Mouse (Mus musculus): Measurements from ENCODE around the gene Ndufs3. TPM values are rescaled to one million over a fixed set of nuclear protein-coding genes. Genes with fewer than 3 reads are reported as not detected.

Ndufs3 gene
- polyA plus RNA-seq (2017; shearing (Covaris generic)) = 100 to 1,000 TPM; 159 to 167 TPM

DNA sequence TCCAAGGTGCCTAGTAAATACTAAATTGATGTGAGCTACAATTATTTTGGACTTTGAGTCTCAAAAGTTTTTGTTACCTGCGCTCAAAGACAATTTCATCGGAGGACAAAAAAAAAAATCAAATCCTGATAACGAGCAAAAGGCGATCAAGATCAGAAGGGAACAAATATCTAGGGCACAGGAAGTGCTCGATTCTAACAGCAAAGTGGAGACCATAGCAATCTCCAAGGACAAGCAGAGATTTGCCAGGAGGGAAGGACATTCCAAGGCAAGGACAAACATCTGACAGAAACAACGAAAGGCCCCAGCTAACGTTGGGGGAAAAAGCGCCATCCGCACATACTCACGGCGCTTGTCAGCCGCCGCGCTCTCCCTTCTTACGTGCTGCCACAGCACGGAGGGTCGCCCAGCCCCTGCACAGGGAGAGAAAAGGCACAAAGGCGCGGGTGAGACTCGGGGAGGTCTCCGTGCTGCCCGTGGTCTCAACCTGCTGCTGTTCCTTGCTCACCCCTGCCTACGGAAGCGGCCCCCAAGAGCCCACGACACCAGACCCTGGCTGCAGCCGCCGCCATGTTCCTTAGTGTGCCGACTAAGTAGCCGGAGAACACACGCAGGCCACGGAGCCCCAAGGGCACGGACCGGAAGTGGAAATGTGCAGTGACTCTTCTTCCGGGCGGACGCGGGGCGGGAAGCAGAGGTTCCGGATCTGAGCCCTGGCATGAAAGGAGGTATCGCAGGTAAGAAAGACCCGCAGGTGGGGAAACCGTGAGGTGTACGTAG lies at the start of gene Ndufs3, which contains the start of gene Kbtbd4:
Gene Ndufs3, minus strand, starts transcription at position 752 of the 780 bp plus-strand sequence.
Gene Kbtbd4, plus strand, starts transcription at position 665 of the 780 bp plus-strand sequence.

DNA sequence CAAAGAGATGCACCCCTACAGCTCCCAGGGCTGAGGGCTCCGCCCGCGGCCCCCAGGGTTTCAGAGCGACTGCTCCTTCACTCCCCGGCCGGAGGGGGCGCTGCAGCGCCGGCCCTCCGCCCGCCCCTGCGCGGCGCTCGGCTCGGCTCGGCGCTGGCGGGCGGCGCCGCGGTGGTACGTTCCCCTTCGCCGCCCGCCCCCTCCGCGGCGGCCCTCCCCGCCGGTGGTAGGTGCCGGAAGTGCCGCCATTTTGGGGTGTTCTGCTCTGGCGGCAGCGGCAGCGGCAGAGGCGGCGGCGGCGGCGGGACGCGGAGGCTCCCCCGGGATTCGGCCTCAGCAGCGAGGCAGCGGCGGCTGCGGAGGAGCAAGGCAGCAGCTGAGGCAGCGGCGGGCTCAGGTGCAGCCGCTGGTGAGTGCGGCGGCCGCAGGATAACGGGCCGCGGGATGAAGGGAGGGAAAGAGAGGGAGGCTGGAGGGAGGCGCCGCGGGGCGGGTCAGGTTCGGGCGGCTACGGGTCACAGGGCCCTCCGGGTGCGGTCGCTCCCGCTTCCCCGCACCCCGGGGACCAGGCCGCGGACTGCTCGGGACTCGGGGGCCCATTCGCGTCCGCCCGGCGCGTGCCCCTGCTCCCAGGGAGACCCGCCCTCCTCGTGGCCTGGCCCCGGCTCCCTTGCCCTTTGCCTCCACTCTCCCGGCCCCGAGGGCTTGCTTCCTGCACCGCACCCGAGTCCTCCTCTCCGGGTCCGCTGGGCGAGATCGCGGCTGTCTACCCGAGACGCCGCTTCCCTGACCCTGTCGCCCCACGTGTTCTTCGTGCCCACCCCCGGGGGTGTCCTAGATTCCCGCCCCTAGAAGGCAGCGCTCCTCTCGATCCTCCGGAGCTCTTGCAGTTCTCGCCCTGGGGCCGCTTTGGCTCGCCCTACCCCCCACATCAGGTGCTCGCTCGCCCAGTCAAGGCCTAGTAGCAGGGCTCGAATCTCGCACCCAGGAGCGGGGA lies 35.9 kb upstream of the Ndufs3 start, which contains the start of gene Celf1:
Gene Celf1, plus strand, starts transcription at position 150 of the 997 bp plus-strand sequence.

DNA sequence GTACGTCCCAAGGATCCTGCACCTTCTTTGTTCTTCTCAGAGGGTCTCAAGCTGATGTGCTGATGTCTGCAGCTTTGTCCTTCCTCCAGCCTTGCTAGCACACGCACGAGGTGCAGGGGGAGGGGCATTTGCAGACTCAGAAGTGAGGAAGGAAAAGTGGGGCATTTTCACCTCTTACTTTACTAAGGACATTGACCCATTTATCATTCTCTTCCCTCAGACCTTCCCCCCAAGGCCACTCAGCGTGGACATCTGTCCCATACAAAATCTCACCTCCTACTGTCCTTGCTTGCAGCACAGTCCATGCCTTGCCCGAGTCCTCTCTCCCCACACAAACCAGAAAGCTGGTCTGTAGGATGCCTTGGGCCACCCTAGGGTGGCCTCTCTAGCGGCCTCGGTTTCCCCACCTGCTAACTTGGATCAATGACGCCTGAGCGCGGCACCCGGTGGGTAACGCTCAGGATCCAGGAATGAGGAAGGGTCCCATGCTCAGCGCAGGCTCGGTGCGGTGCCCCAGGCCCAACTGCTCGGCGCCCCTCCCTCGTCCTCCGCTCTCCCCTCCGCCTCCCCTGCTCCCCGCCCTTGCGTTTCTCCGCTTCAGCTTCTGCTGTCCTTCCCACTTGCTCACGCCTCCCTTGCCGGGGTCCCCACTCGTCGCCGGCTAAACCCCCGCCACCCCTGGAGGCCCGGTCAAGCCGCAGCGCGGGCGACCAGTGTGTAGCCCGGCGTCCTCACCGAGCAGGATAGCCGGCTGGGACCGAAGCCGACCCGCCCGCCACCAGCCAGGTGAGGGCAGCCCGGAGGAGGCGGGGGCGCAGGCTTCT lies 19.2 kb downstream of the Ndufs3 start, which contains the start of gene C1qtnf4:
Gene C1qtnf4, plus strand, starts transcription at position 643 of the 824 bp plus-strand sequence.

DNA sequence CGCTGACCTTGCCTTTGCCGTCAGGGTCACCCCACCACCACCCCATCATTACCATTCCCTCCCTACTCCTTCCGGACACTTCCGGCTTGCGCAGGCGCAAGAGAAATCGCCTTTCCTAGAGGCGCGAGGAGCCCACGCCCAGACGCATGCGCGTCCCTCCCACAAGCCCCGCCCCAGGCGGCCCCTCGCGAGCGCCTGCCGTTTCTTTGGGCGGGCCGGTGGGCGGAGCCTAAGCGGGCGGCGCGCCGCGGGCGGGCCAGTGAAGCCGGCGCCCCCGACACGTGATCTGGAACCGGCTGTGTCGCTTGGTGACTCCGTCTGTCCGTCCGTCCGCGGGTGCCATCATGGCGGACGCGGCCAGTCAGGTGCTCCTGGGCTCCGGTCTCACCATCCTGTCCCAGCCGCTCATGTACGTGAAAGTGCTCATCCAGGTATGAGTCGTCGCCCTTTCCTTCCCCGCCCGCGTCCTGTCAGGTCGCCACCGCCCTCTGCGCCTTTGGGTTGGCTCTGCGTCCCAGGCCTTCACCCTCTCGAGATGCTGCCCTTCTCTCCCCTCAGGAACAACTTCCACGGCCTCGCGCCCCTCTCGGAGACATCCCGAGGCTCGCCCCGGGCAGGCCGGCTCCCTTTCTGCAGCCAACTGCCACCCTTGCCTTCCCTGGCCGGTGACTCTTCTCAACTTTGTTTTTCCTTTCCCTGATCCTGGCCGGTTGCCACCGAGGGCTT lies 57.5 kb downstream of the Ndufs3 start, which contains the start of gene Mtch2:
Gene Mtch2, plus strand, starts transcription at position 201 of the 726 bp plus-strand sequence.

Other genes with a start within 250 kb of the Ndufs3 start
- 10 to 100 TPM; 44.5 to 48.9 TPM for gene Nup160, start 227.6 kb downstream of the Ndufs3 start, polyA plus RNA-seq (2017; shearing (Covaris generic))
- gene Fnbp4, start 159.5 kb downstream of the Ndufs3 start, polyA plus RNA-seq (2017; shearing (Covaris generic)) = 100 to 1,000 TPM; 160 to 165 TPM
- gene Agbl2, start 122.1 kb downstream of the Ndufs3 start, polyA plus RNA-seq (2017; shearing (Covaris generic)) = under 1 TPM; 0.06 to 0.32 TPM
- gene Mtch2, start 57.7 kb downstream of the Ndufs3 start, polyA plus RNA-seq (2017; shearing (Covaris generic)) = 100 to 1,000 TPM; 127 to 133 TPM
- 1 to 10 TPM; 3.4 to 3.8 TPM for gene C1qtnf4, start 19.0 kb downstream of the Ndufs3 start, polyA plus RNA-seq (2017; shearing (Covaris generic))
- 10 to 100 TPM; 42.4 to 45.3 TPM for gene Kbtbd4, start 87 bp downstream of the Ndufs3 start, polyA plus RNA-seq (2017; shearing (Covaris generic))
- gene Celf1, start 35.6 kb upstream of the Ndufs3 start, polyA plus RNA-seq (2017; shearing (Covaris generic)) = 100 to 1,000 TPM in 1 of 2 experiments, 10 to 100 TPM in 1; 92.0 to 111 TPM
- gene Rapsn, start 130.8 kb upstream of the Ndufs3 start, polyA plus RNA-seq (2017; shearing (Covaris generic)) = 1 to 10 TPM; 1.2 to 9.4 TPM
- gene Psmc3, start 149.2 kb upstream of the Ndufs3 start, polyA plus RNA-seq (2017; shearing (Covaris generic)) = 100 to 1,000 TPM; 257 to 287 TPM
- 10 to 100 TPM; 45.1 to 53.8 TPM for gene Slc39a13, start 165.6 kb upstream of the Ndufs3 start, polyA plus RNA-seq (2017; shearing (Covaris generic))
- gene Spi1, start 177.6 kb upstream of the Ndufs3 start, polyA plus RNA-seq (2017; shearing (Covaris generic)) = 1 to 10 TPM in 1 of 2 experiments, under 1 TPM in 1; 0.53 to 5.9 TPM
- gene Mybpc3, start 213.3 kb upstream of the Ndufs3 start, polyA plus RNA-seq (2017; shearing (Covaris generic)) = under 1 TPM; 0.13 to 0.82 TPM

Data from inflammation-experienced regulatory T-cells (primary cell).